ENCODE assay signal across 8 mouse cellular contexts in the genomic region with DNA sequence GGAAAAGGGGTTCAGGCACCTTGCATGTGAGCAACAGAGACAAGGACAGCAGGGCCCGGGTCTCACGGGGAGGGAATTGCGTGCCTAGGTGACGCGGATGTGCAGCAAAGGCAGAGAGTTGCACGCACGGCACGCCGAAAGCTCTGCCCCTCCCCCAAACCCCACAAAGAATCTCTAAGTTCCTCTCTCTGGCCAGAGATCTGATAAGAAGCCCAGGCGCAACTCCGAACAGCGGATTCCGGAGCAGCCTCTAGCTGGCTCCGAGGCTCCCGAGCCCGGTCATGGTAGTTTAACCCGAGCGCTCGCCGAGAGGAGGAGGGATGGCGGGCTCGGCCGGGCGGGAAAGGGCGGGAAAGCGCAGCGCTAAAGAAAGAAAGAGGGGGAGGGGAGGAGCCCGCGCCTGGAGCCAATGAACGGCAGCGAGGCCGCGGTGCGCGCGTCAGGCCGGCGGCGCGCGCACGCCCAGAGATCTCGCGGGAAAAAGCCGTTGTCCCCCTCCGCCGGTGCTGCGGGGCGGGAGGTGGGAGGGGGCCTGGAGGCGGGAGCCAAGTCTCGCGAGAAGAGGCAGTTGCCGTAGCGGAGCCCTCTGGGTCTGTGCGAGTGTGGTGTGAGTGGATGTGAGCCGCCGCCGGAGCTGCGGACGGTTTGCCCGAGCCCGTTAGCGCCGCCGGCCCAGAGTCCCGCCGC. TPM values are rescaled to one million over a fixed set of nuclear protein-coding genes. Genes with fewer than 3 reads are reported as not detected.
DNase-seq lines count a peak whose midpoint lies in the region; ATAC-seq lines count a peak whose summit lies in the region.

A gene (plus strand): TSS at position 212 of the 687 bp plus-strand sequence.

- H3K27ac ChIP-seq in hindbrain, embryonic 12.5 days, result peak within 1 kb of the TSS; percentile 99

- under 1% methylated on average over 62 of the region's 67 CpGs for WGBS in hindbrain, embryonic 12.5 days

- peak; percentile 96 for ATAC-seq in hindbrain, embryonic 12.5 days (ENCODE audit: low FRiP score)

- peaks cover 38% of the 10 kb centered on the region for H3K4me1 ChIP-seq in hindbrain, embryonic 12.5 days

- H3K36me3 ChIP-seq in hindbrain, embryonic 12.5 days, result no peaks in the 10 kb centered on the region

- peak; percentile 99 for DNase-seq in Muller cell, postnatal 12 days (ENCODE audit: inconsistent ontology term)
- peak; percentile 97 for DNase-seq in cerebellum, adult 9-11 months
- DNase-seq in frontal cortex, postnatal 10 days (ENCODE audit: low spot score in 2 of 2), result peak; percentile 93 to 94
- peak; percentile 80 to 90 for DNase-seq in layer of hippocampus, postnatal 25 days (ENCODE audit: extremely low spot score in 1 of 2, low spot score in 1 of 2)
- peak; percentile 96 for DNase-seq in lung, postnatal 25 days (ENCODE audit: low spot score)
- DNase-seq in retina, embryonic 14.5 days (ENCODE audit: low spot score), result peak; percentile 100
- peak; percentile 97 for DNase-seq in thymus, postnatal 4 days

- no peaks in the 10 kb centered on the region for H3K9me3 ChIP-seq in hindbrain, embryonic 12.5 days (replicated peaks)

- H3K27me3 ChIP-seq in hindbrain, embryonic 12.5 days, result no peaks in the 10 kb centered on the region

- peak within 1 kb of the TSS; percentile 96 for H3K4me3 ChIP-seq in hindbrain, embryonic 12.5 days

- H3K9ac ChIP-seq in hindbrain, embryonic 12.5 days, result peak within 1 kb of the TSS; percentile 99

- peak within 1 kb of the TSS; percentile 80 for H3K4me2 ChIP-seq in hindbrain, embryonic 12.5 days (replicated peaks)

RNA-seq across cellular contexts. Expression of the gene that starts here (rescaled TPM):
- 312 and 328 TPM in 2 replicates for polyA plus RNA-seq in hindbrain, embryonic 12.5 days (2016; fragmentation: Nextera tagmentation; extraction: Ambion mirVana)
- 10 to 100 TPM; 78.4 to 78.6 TPM for total RNA-seq in layer of hippocampus, postnatal 25 days (2021)

Comparison
In these comparisons a context has a peak if more than half of its experiments do, and no peak if none do; other contexts are left out.
1. Peak in every context shown above with its lines: DNase-seq, ATAC-seq, H3K4me3 ChIP-seq and H3K27ac ChIP-seq.